Mouse (Mus musculus) embryo, embryonic 10.5 days (tissue): Measurements from ENCODE around the gene Colgalt1.
A peak's percentile ranks its signal among the peaks of the same experiment; 100 is the strongest.

Source experiments
- DNase-seq: peaks from one replicate; pipeline ENCODE4 v3.0.0-alpha.2; 2015; ENCODE audit warnings: low spot score

The Colgalt1 gene

GRCm38 (mm10) chr8:71670198-71670597 is 59.4 kb downstream of the Colgalt1 start:
- no peak for DNase-seq

GRCm38 (mm10) chr8:71670621-71671548 is 60.1 kb downstream of the Colgalt1 start:
- DNase-seq, result peak; percentile 81

- DNase-seq, result peak; percentile 92
Observed at GRCm38 (mm10) chr8:71671549-71671965, 60.8 kb downstream of the Colgalt1 start, which contains the start of gene Unc13a. Unc13a (minus strand) TSS chr8:71671757.

- DNase-seq, result no peak
Observed at GRCm38 (mm10) chr8:71672168-71672735, 61.5 kb downstream of the Colgalt1 start.

- no peak for DNase-seq
Observed at GRCm38 (mm10) chr8:71674071-71674470, 63.3 kb downstream of the Colgalt1 start.
